Mouse (Mus musculus) cerebellum, adult 2 months (tissue): ENCODE data around the gene Serpinb1c. TPM values are rescaled to one million over a fixed set of nuclear protein-coding genes. Genes with fewer than 3 reads are reported as not detected.
A peak's percentile ranks its signal among the peaks of the same experiment; 100 is the strongest.
"Not testable (repeated sequence)": the region's sequence is repeated elsewhere in the genome, so short reads cannot be mapped to it uniquely, and the experiment has no call there.

ENCODE experiments used
- DNase-seq, 2 experiments: peaks; one replicate each; pipeline ENCODE4 v3.0.0; 2021
- H3K27ac ChIP-seq: fragments of 200-500 bp; 2 replicates; pipeline ENCODE4 v1.5.1; 2012; ENCODE audit warnings: low read length, control low read depth, inconsistent platforms; ENCODE audit not compliant: insufficient read depth
- H3K27me3 ChIP-seq: fragments of 200-500 bp; 2 replicates; pipeline ENCODE4 v1.6.1; 2012; ENCODE audit warnings: inconsistent platforms, mild to moderate bottlenecking, low read length, moderate library complexity; ENCODE audit not compliant: control insufficient read depth, insufficient read depth
- H3K4me1 ChIP-seq: fragments of 200-500 bp; 2 replicates; pipeline ENCODE4 v1.6.1; 2011; ENCODE audit warnings: low read length; ENCODE audit not compliant: control insufficient read depth, insufficient read depth
- H3K4me3 ChIP-seq: fragments of 200-500 bp; replicated peaks from 2 replicates; pipeline ENCODE3; 2011; ENCODE audit warnings: mild to moderate bottlenecking, low read depth, low read length, control low read depth; ENCODE audit not compliant: insufficient read depth
- CTCF ChIP-seq: fragments of 200-500 bp; IDR thresholded peaks from 2 replicates; pipeline ENCODE4 v1.5.1; 2011; ENCODE audit warnings: low read depth, mild to moderate bottlenecking, control low read depth, low read length, moderate library complexity, borderline replicate concordance; ENCODE audit not compliant: insufficient read depth
- POLR2A ChIP-seq: fragments of 200-500 bp; IDR thresholded peaks from 2 replicates; pipeline ENCODE4 v1.6.1; 2011; ENCODE audit warnings: low read length, control low read depth, borderline replicate concordance; ENCODE audit not compliant: insufficient read depth
- WGBS: fragments of 180-500 bp; shearing (Covaris S2); methylation state at CpG from one replicate; pipeline ENCODE4 v1.1.7; 2018; 5-methylcytosine and 5-hydroxymethylcytosine counted together
- polyA plus RNA-seq: library from polyadenylated mRNA; depleted of rRNA; stranded (reverse); fragments of >200 nt; gene quantifications from 2 replicates; pipeline ENCODE4 v1.2.3, GENCODE M21; 2012

Serpinb1c gene
- polyA plus RNA-seq, 1 experiment = 0.11 TPM

DNA sequence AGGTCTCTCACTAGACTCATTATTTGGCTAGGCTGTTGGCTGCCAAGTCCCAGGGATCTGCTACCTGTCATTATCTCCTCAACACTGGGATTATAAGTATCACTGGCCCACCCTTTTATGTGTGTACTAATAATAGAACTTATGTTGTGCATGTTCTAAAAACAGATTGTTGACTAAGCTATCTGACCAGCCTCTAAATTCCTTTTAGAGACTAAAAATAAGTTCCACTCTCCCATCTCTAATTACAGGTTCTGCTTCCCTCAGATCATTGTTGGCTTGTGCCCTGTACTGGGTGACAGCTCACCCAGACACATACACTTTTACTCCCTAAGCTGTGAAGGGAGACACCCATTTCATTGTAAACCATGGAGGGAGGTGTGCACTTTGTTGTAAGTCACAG is 24.6 kb upstream of the Serpinb1c start:
- Histone ChIP-seq H3K4me3 (no peak overlapping the region), H3K27me3 (no peaks in the 10 kb centered on the region), H3K4me1 (no peaks in the 10 kb centered on the region), H3K27ac (no peak overlapping the region)
- TF ChIP-seq POLR2A (no peak), CTCF (no peak)
- DNase-seq = no peak

GRCm38 (mm10) chr13:32912770-32913380 is 14.9 kb upstream of the Serpinb1c start:
- Histone ChIP-seq H3K27ac (no peak overlapping the region), H3K4me3 (no peak overlapping the region), H3K4me1 (no peaks in the 10 kb centered on the region), H3K27me3 (no peaks in the 10 kb centered on the region)
- no peak for DNase-seq
- no peak for TF ChIP-seq POLR2A
- TF ChIP-seq CTCF = no peak

DNA sequence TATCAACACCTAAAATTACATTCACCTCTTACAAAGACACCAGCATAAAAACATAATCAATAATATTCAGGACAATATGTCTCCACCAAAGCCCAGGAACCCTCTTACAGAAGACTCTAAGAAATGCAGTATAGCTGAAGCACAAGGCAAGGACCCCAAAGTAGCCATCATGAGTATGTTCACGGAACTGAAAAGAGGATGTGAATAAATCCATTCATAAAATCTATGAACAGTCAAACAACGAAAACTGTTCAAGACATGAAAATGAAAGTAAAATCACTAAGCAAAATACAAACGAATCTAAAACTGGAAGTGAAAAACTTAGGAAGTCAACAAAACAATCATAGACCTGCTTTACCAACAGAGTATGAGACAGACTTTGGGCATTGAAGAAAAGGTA is 10.2 kb upstream of the Serpinb1c start:
- Histone ChIP-seq H3K4me1 (no peaks in the 10 kb centered on the region), H3K27me3 (no peaks in the 10 kb centered on the region), H3K4me3 (no peak overlapping the region), H3K27ac (no peak overlapping the region)
- WGBS = 78% methylated on average over 3 of the region's 3 CpGs
- DNase-seq = no peak
- TF ChIP-seq POLR2A (no peak), CTCF (no peak)

GRCm38 (mm10) chr13:32903211-32903873 is 5.3 kb upstream of the Serpinb1c start:
- Histone ChIP-seq H3K4me3 (no peak overlapping the region), H3K27me3 (no peaks in the 10 kb centered on the region), H3K4me1 (no peaks in the 10 kb centered on the region), H3K27ac (no peak overlapping the region)
- DNase-seq = peak; percentile 63 to 78
- TF ChIP-seq CTCF (peak; percentile 95), POLR2A (no peak)
- WGBS = 34% methylated on average over 8 of the region's 8 CpGs

GRCm38 (mm10) chr13:32902481-32903015 is 4.5 kb upstream of the Serpinb1c start:
- H3K4me1 ChIP-seq = no peaks in the 10 kb centered on the region
- WGBS = 17% methylated on average over 4 of the region's 4 CpGs
- H3K27ac ChIP-seq = no peak overlapping the region
- H3K4me3 ChIP-seq = no peak overlapping the region
- H3K27me3 ChIP-seq = no peaks in the 10 kb centered on the region
- DNase-seq = peak; percentile 27 to 33
- TF ChIP-seq CTCF = peak; percentile 59; the same call in 1 of the 2 replicates
- no peak for TF ChIP-seq POLR2A

DNA sequence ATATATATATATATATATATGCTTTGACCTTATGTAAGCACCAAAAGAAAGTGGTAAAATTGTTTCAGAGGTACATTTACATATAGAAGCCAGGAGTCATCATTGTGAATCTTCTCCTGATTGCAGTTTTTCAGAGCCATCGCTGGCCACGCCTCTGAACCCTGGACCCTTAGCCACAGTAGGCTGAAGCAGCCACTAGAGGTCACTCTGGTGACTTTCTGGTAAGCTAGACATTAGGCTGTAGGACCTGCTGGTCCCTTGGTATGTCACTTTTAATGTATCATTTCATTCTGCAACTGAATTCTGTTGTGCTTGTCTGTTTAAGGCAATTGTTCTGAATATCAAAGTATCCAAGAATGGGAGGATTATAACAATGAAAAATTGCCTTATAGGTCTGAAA is 2.6 kb upstream of the Serpinb1c start:
- no peaks in the 10 kb centered on the region; the same call in 1 of the 2 replicates for H3K4me1 ChIP-seq
- 16% methylated on average over 2 of the region's 2 CpGs for WGBS
- no peak for DNase-seq

GRCm38 (mm10) chr13:32899114-32899513 is 1.1 kb upstream of the Serpinb1c start:
- H3K27me3 ChIP-seq, DNase-seq, H3K4me1 ChIP-seq, H3K27ac ChIP-seq, H3K4me3 ChIP-seq: not testable (repeated sequence)
- 81% methylated on average over 2 of the region's 2 CpGs for WGBS

More for the DNA sequence above, 2.6 kb upstream of the Serpinb1c start:
- peak; percentile 32; the same call in 1 of the 2 replicates for TF ChIP-seq CTCF
- TF ChIP-seq POLR2A = no peak
- H3K27me3 ChIP-seq = no peaks in the 10 kb centered on the region
- H3K4me3 ChIP-seq = no peak overlapping the region
- H3K27ac ChIP-seq = no peak overlapping the region

GRCm38 (mm10) chr13:32896931-32897330 is 1.1 kb downstream of the Serpinb1c start:
- no peak for DNase-seq
- Histone ChIP-seq H3K27me3 (no peaks in the 10 kb centered on the region), H3K4me3 (no peak overlapping the region), H3K27ac (no peak overlapping the region), H3K4me1 (no peaks in the 10 kb centered on the region; the same call in 1 of the 2 replicates)
- TF ChIP-seq CTCF (no peak), POLR2A (no peak)
- WGBS = 14% methylated on average over 4 of the region's 4 CpGs
